Mouse (Mus musculus): Measurements from ENCODE around the gene Slc35f1. TPM values are rescaled to one million over a fixed set of nuclear protein-coding genes. Genes with fewer than 3 reads are reported as not detected.

The Slc35f1 gene
- total and polyA plus RNA-seq, 3 experiments: 0.57 to 0.80 (median 0.73) TPM

DNA sequence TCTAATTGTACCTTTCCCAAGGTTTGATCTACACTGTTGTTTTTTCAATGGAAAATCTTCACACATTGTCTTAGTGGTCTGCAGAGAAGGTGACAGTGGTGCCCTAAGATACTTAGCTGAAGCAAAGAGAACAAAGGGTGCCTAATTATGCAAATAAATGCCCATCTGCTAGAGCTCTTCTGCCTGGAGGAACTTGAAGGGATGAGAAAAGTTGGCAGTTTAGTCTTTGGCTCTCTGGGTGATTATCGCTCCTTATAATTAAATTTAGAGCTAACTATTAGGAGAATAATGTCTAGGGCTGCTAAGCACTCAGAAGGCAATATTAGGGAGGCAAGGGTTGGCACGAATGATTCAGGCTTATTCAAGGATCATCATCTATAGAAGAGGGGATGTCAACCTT, 306.6 kb downstream of the Slc35f1 start:
- 65% methylated on average over 2 of the region's 2 CpGs for WGBS
- H3K9ac ChIP-seq (ENCODE audit: low read depth, low read length): no peak overlapping the region
- H3K4me1 ChIP-seq (ENCODE audit: control insufficient read depth, insufficient read depth, low read length): no peaks in the 10 kb centered on the region
- DNase-seq: no peak
- TF ChIP-seq POLR2A (IDR thresholded peaks at IDR 0.05; ENCODE audit: insufficient read depth, low read depth, low read length): no peak
- TF ChIP-seq EP300 (IDR thresholded peaks at IDR 0.05; ENCODE audit: insufficient read depth, low read depth, low read length): no peak
- TF ChIP-seq CTCF (IDR thresholded peaks at IDR 0.05): no peak
- intact Hi-C loops (cut with DNase I): no loop called here
- no peaks in the 10 kb centered on the region for H3K79me2 ChIP-seq (replicated peaks; ENCODE audit: control insufficient read depth, insufficient read depth, low read length)
- no peaks in the 10 kb centered on the region for H3K36me3 ChIP-seq (ENCODE audit: control insufficient read depth, insufficient read depth, low read length)
- no peaks in the 10 kb centered on the region for H3K27me3 ChIP-seq (ENCODE audit: control insufficient read depth, insufficient read depth, low read length)
- H3K4me3 ChIP-seq: no peak overlapping the region
- no peak overlapping the region for H3K27ac ChIP-seq

DNA sequence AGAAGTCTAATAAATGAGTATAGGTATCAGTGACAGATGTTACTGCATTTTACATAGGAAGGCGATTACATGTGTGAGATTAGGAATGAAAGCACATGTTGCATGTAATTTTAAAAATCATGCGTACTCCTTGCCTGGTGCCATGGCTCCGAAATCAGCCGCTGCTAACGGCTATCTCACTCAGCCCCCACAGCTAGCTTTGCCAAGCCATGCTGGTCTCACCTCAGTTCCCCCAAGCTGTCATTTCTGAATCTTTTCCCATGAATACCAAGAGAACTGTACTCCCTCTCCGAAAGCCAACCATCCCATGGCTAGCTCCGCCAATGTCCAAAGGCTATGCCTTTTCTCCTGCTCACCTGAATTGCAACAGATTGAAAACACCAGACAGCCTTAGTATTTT, 310.8 kb downstream of the Slc35f1 start:
- Histone ChIP-seq H3K27ac (no peak overlapping the region), H3K4me3 (no peak overlapping the region), H3K27me3 (ENCODE audit: control insufficient read depth, insufficient read depth, low read length) (no peaks in the 10 kb centered on the region), H3K79me2 (replicated peaks; ENCODE audit: control insufficient read depth, insufficient read depth, low read length) (no peaks in the 10 kb centered on the region), H3K9ac (ENCODE audit: low read depth, low read length) (no peak overlapping the region), H3K36me3 (ENCODE audit: control insufficient read depth, insufficient read depth, low read length) (no peaks in the 10 kb centered on the region), H3K4me1 (ENCODE audit: control insufficient read depth, insufficient read depth, low read length) (no peaks in the 10 kb centered on the region)
- TF ChIP-seq POLR2A (IDR thresholded peaks at IDR 0.05; ENCODE audit: insufficient read depth, low read depth, low read length): no peak
- intact Hi-C loops (cut with DNase I): no loop called here
- WGBS: 91% methylated on average over 7 of the region's 7 CpGs
- DNase-seq: no peak

DNA sequence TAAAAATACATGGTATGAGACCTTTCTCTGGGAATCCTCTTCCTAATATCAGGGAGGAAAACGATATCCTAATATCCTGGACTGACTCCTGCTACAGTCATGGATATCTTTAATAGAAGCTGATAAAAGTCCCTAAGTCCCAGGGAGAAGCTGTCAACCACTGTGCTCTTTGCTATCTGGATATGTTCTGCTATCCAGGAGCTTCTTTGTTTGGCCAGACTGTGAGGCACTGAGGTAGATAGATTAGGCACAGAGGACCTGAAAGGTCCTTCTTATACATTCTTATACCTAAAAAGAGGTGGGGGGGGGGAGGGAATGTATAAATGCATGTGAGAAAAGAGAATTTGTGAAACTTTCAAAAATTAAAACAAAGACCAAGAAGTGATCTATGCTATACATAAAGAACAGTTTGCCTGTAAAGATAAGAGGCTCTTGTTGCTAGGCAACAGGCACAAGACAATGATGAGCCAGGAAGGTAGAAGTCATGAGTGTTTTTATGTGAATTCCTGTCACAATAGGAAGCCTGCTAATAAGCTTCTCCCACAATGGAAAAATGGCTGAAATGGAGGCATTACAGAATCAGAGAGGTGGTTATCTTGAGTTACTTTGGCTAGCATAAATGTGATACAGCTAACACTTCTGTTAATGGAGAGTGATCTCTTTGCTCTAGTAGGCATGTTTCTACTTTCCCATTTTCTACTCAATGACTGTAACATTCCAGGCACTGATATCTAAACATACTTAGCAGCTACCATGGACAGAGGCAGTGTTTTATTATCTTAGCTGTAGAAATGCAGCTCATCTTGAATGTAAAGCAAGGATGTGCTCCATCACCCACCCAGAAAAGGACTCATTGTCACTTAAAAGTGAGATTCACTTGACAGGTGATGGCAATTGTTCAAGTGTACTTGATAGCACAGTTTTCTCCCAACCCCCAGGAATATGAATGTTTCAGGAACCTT, 316.2 kb downstream of the Slc35f1 start:
- WGBS: 28% methylated on average over 1 of the region's 1 CpGs
- no peak for DNase-seq
- no peak overlapping the region for H3K9ac ChIP-seq (ENCODE audit: low read depth, low read length)
- H3K79me2 ChIP-seq (replicated peaks; ENCODE audit: control insufficient read depth, insufficient read depth, low read length): no peaks in the 10 kb centered on the region
- H3K4me3 ChIP-seq: no peak overlapping the region
- no peak for TF ChIP-seq CTCF (IDR thresholded peaks at IDR 0.05)
- no peak for TF ChIP-seq EP300 (IDR thresholded peaks at IDR 0.05; ENCODE audit: insufficient read depth, low read depth, low read length)
- TF ChIP-seq POLR2A (IDR thresholded peaks at IDR 0.05; ENCODE audit: insufficient read depth, low read depth, low read length): no peak
- H3K4me1 ChIP-seq (ENCODE audit: control insufficient read depth, insufficient read depth, low read length): no peaks in the 10 kb centered on the region
- no peak overlapping the region for H3K27ac ChIP-seq
- intact Hi-C loops (cut with DNase I): no loop called here
- no peaks in the 10 kb centered on the region for H3K27me3 ChIP-seq (ENCODE audit: control insufficient read depth, insufficient read depth, low read length)
- H3K36me3 ChIP-seq (ENCODE audit: control insufficient read depth, insufficient read depth, low read length): no peaks in the 10 kb centered on the region

DNA sequence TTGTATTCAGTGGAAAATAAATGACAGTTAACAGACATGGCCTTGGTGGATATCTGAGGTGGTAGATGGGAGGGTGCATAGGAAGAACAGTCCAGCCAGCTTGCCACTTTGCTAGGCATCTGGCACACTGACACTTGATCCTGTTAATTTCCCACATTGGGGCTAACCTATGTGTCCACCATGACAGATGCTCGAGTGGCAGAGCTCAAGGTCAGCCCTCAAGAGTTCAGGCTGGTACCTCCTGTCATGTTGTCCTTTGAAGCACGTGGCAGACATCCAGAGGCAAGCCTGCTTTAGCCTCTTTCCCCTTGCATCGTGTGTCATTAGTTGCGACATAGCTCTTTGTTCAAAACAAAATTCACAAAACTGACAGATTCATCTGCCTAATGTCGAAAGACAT, 323.5 kb downstream of the Slc35f1 start:
- H3K27me3 ChIP-seq (ENCODE audit: control insufficient read depth, insufficient read depth, low read length): no peaks in the 10 kb centered on the region
- no peaks in the 10 kb centered on the region for H3K4me1 ChIP-seq (ENCODE audit: control insufficient read depth, insufficient read depth, low read length)
- H3K79me2 ChIP-seq (replicated peaks; ENCODE audit: control insufficient read depth, insufficient read depth, low read length): no peaks in the 10 kb centered on the region
- no peaks in the 10 kb centered on the region for H3K36me3 ChIP-seq (ENCODE audit: control insufficient read depth, insufficient read depth, low read length)
- intact Hi-C loops (cut with DNase I): no loop called here
- WGBS: 57% methylated on average over 5 of the region's 5 CpGs
- H3K9ac ChIP-seq (ENCODE audit: low read depth, low read length): no peak overlapping the region
- TF ChIP-seq EP300 (IDR thresholded peaks at IDR 0.05; ENCODE audit: insufficient read depth, low read depth, low read length) (no peak), POLR2A (IDR thresholded peaks at IDR 0.05; ENCODE audit: insufficient read depth, low read depth, low read length) (no peak), CTCF (IDR thresholded peaks at IDR 0.05) (no peak)
- H3K4me3 ChIP-seq: no peak overlapping the region
- DNase-seq: no peak
- no peak overlapping the region for H3K27ac ChIP-seq

DNA sequence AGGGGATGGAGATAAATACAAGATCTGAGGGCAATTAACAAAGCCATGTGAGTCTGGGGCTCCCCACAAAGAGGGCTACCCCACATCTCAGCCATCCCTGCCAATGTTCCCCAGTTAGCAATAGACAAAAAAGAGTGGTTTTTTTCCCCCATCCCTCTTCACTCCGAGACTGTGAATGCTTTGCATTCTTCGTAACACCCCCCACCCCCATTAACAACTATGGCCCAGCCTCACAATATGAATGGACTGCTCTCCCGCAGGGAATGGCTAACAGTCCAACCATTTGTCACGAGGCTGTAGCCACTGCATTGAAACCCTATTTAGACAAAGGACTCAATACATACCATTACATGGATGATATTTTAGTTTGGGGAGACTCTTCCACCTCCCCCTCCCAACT, 338.1 kb downstream of the Slc35f1 start:
- H3K36me3 ChIP-seq (ENCODE audit: control insufficient read depth, insufficient read depth, low read length): no peaks in the 10 kb centered on the region
- intact Hi-C loops (cut with DNase I): no loop called here
- no peak for DNase-seq
- no peak overlapping the region for H3K4me3 ChIP-seq
- H3K27me3 ChIP-seq (ENCODE audit: control insufficient read depth, insufficient read depth, low read length): no peaks in the 10 kb centered on the region
- no peak overlapping the region for H3K9ac ChIP-seq (ENCODE audit: low read depth, low read length)
- no peak for TF ChIP-seq POLR2A (IDR thresholded peaks at IDR 0.05; ENCODE audit: insufficient read depth, low read depth, low read length)
- TF ChIP-seq CTCF (IDR thresholded peaks at IDR 0.05): no peak
- no peak for TF ChIP-seq EP300 (IDR thresholded peaks at IDR 0.05; ENCODE audit: insufficient read depth, low read depth, low read length)
- no peaks in the 10 kb centered on the region for H3K4me1 ChIP-seq (ENCODE audit: control insufficient read depth, insufficient read depth, low read length)
- 73% methylated on average over 4 of the region's 4 CpGs for WGBS
- no peaks in the 10 kb centered on the region for H3K79me2 ChIP-seq (replicated peaks; ENCODE audit: control insufficient read depth, insufficient read depth, low read length)
- no peak overlapping the region for H3K27ac ChIP-seq

DNA sequence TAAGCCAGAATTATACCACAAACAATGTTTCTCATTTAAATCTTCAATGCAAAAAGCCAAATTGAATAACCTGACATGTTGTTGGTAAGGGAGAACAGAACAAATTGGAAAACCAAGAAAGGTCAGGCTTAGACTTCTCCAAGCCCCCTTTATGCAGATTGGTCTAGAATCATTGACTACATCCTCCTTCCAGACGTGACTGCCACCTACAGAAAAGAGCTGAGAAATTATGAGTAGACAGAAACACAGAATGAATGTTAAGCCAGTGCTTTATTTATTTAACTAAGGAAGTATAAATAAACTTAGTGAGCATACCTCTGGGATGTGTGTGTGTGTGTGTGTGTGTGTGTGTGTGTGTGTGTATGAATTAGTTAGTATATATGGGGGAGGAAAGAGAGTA, 344.9 kb downstream of the Slc35f1 start:
- no peak for DNase-seq
- no peak overlapping the region for H3K4me3 ChIP-seq
- intact Hi-C loops (cut with DNase I): no loop called here

More for the DNA sequence above, 344.9 kb downstream of the Slc35f1 start:
- H3K27me3 ChIP-seq (ENCODE audit: control insufficient read depth, insufficient read depth, low read length): no peaks in the 10 kb centered on the region
- TF ChIP-seq EP300 (IDR thresholded peaks at IDR 0.05; ENCODE audit: insufficient read depth, low read depth, low read length): no peak
- TF ChIP-seq POLR2A (IDR thresholded peaks at IDR 0.05; ENCODE audit: insufficient read depth, low read depth, low read length): no peak
- TF ChIP-seq CTCF (IDR thresholded peaks at IDR 0.05): no peak
- no peaks in the 10 kb centered on the region for H3K4me1 ChIP-seq (ENCODE audit: control insufficient read depth, insufficient read depth, low read length)
- WGBS: 30% methylated on average over 1 of the region's 1 CpGs
- H3K79me2 ChIP-seq (replicated peaks; ENCODE audit: control insufficient read depth, insufficient read depth, low read length): no peaks in the 10 kb centered on the region
- no peak overlapping the region for H3K27ac ChIP-seq
- no peaks in the 10 kb centered on the region for H3K36me3 ChIP-seq (ENCODE audit: control insufficient read depth, insufficient read depth, low read length)
- H3K9ac ChIP-seq (ENCODE audit: low read depth, low read length): no peak overlapping the region

Data from heart, adult 2 months (tissue).